ENCODE assay signal across 29 mouse cellular contexts in genomic region chr13:59089016-59089415, GRCm38 (mm10).
DNase-seq lines count a peak whose midpoint lies in the region; ATAC-seq and TF ChIP-seq lines count a peak whose summit lies in the region.
"Had no signal": no experiment of that assay in that cellular context is flagged by ENCODE, and none has a peak within 500 bp of the region (broad histone marks: within the 10 kb centered on the region; RNA-seq: fewer than 3 reads in every experiment).

No protein-coding gene starts in this region.

- H3K4me1 ChIP-seq in kidney, adult 2 months (ENCODE audit: control insufficient read depth, insufficient read depth, low read length) = no peaks in the 10 kb centered on the region
- H3K4me1 ChIP-seq in midbrain, embryonic 10.5 days = peaks cover 69% of the 10 kb centered on the region
- H3K4me1 ChIP-seq in midbrain, postnatal 0 days (ENCODE audit: insufficient read depth, low read length) = peaks cover 18% of the 10 kb centered on the region
- H3K4me1 ChIP-seq: embryonic facial prominence, embryonic 15.5 days had no signal

- 71% methylated on average over 4 of the region's 4 CpGs for WGBS in kidney, adult 2 months
- WGBS in midbrain, embryonic 10.5 days = 87% methylated on average over 4 of the region's 4 CpGs
- WGBS in midbrain, postnatal 0 days = 55% methylated on average over 4 of the region's 4 CpGs

- no peak overlapping the region for H3K27ac ChIP-seq in kidney, adult 2 months (ENCODE audit: insufficient read depth, low read depth, low read length)
- peak overlapping the region; percentile 46; the same call in 1 of the 2 replicates for H3K27ac ChIP-seq in midbrain, embryonic 10.5 days (replicated peaks)
- H3K27ac ChIP-seq in midbrain, postnatal 0 days (ENCODE audit: low read depth, low read length) = no peak overlapping the region
- H3K27ac ChIP-seq: embryonic facial prominence, embryonic 10.5 days; embryonic facial prominence, embryonic 15.5 days; forebrain, embryonic 12.5 days; gastrocnemius, adult 2 months; heart, adult 2 months; heart, embryonic 13.5 days; kidney, postnatal 0 days; liver, embryonic 14.5 days had no signal

- H3K4me2 ChIP-seq in midbrain, postnatal 0 days (ENCODE audit: low read depth, low read length, poor library complexity, severe bottlenecking) = no peak overlapping the region
- H3K4me2 ChIP-seq: embryonic facial prominence, embryonic 15.5 days; forebrain, embryonic 12.5 days; heart, embryonic 13.5 days had no signal

- H3K4me3 ChIP-seq in kidney, adult 2 months (ENCODE audit: insufficient read depth, low read depth, low read length) = no peak overlapping the region
- H3K4me3 ChIP-seq in midbrain, embryonic 10.5 days = no peak overlapping the region
- no peak overlapping the region for H3K4me3 ChIP-seq in midbrain, postnatal 0 days (ENCODE audit: low read depth, low read length)
- H3K4me3 ChIP-seq: embryonic facial prominence, embryonic 10.5 days; embryonic facial prominence, embryonic 15.5 days; forebrain, embryonic 12.5 days; gastrocnemius, adult 2 months; heart, adult 2 months; heart, embryonic 13.5 days had no signal

- no peak for TF ChIP-seq POLR2A in kidney, adult 2 months (IDR thresholded peaks at IDR 0.05; ENCODE audit: low read depth, low read length)

- no peak overlapping the region for H3K9ac ChIP-seq in midbrain, postnatal 0 days (replicated peaks; ENCODE audit: low read length, poor library complexity, severe bottlenecking)
- H3K9ac ChIP-seq: embryonic facial prominence, embryonic 15.5 days; forebrain, embryonic 12.5 days; heart, embryonic 13.5 days; liver, embryonic 14.5 days had no signal

- peak; percentile 51 for ATAC-seq in frontal cortex, adult (ENCODE audit: low TSS enrichment)
- ATAC-seq in midbrain, postnatal 0 days (ENCODE audit: low FRiP score) = no peak
- ATAC-seq: hindbrain, embryonic 16.5 days had no signal

- DNase-seq in frontal cortex, postnatal 36 days (ENCODE audit: low spot score in 2 of 2) = no peak
- DNase-seq in kidney, postnatal 10 days = peak; percentile 53
- no peak for DNase-seq in kidney, adult 2 months
- no peak for DNase-seq in midbrain, embryonic 10.5 days (ENCODE audit: low spot score)
- DNase-seq in midbrain, postnatal 0 days (ENCODE audit: low spot score) = no peak
- peak; percentile 42 for DNase-seq in telencephalon, adult 2 months (ENCODE audit: low read depth, low spot score)
- DNase-seq: adrenal gland, adult 8-10 months; cerebellum, adult 8-10 months; cerebellum, postnatal 25 days; gastrocnemius, adult 2 months; heart, adult 2 months; kidney, adult 8-10 months; layer of hippocampus, postnatal 36 days; liver; lung, adult 2 months; lung, postnatal 10 days; right cerebral cortex, adult 18-20 months; spleen, adult 18-20 months; thymus, adult 18-20 months; thymus, postnatal 25 days had no signal

- TF ChIP-seq CTCF in kidney, adult 2 months (conservative IDR thresholded peaks at IDR 0.05; ENCODE audit: insufficient read depth, insufficient read length, low read depth, low read length) = no peak
- TF ChIP-seq CTCF in midbrain, postnatal 0 days (IDR thresholded peaks at IDR 0.05) = no peak

- H3K27me3 ChIP-seq in kidney, adult 2 months (replicated peaks; ENCODE audit: control insufficient read depth, insufficient read depth, low read length) = no peaks in the 10 kb centered on the region
- H3K27me3 ChIP-seq in midbrain, embryonic 10.5 days (ENCODE audit: low read depth, poor library complexity, severe bottlenecking) = peaks cover 10% of the 10 kb centered on the region; the same call in 1 of the 2 replicates
- no peaks in the 10 kb centered on the region for H3K27me3 ChIP-seq in midbrain, postnatal 0 days (ENCODE audit: insufficient read depth, low read length)
- H3K27me3 ChIP-seq: embryonic facial prominence, embryonic 15.5 days; heart, embryonic 13.5 days had no signal

- H3K9me3 ChIP-seq in midbrain, embryonic 10.5 days (replicated peaks) = no peaks in the 10 kb centered on the region
- H3K9me3 ChIP-seq in midbrain, postnatal 0 days (ENCODE audit: low read length) = no peaks in the 10 kb centered on the region
- H3K9me3 ChIP-seq: embryonic facial prominence, embryonic 10.5 days; embryonic facial prominence, embryonic 15.5 days; forebrain, embryonic 12.5 days; heart, embryonic 13.5 days had no signal

- no peaks in the 10 kb centered on the region for H3K36me3 ChIP-seq in kidney, adult 2 months (ENCODE audit: control insufficient read depth, insufficient read depth, low read length)
- H3K36me3 ChIP-seq in midbrain, embryonic 10.5 days = no peaks in the 10 kb centered on the region
- no peaks in the 10 kb centered on the region for H3K36me3 ChIP-seq in midbrain, postnatal 0 days (ENCODE audit: insufficient read depth, low read length)
- H3K36me3 ChIP-seq: embryonic facial prominence, embryonic 10.5 days; embryonic facial prominence, embryonic 15.5 days; forebrain, embryonic 12.5 days; G1E; heart, embryonic 13.5 days had no signal

Comparison
In these comparisons a context has a peak if more than half of its experiments do, and no peak if none do; other contexts are left out.
1. DNase-seq: peak in kidney, postnatal 10 days (single experiment) and telencephalon, adult 2 months (single experiment); none in frontal cortex, postnatal 36 days (0 of 2), kidney, adult 2 months (single experiment), midbrain, embryonic 10.5 days (single experiment) and midbrain, postnatal 0 days (single experiment).